Mouse (Mus musculus) liver, embryonic 11.5 days (tissue): Measurements from ENCODE around the gene Gzmm. TPM values are rescaled to one million over a fixed set of nuclear protein-coding genes. Genes with fewer than 3 reads are reported as not detected.

Source experiments
- ATAC-seq: fragments of 200-750 bp; cut with Nextera tagmentation; replicated peaks from 2 replicates; pipeline ENCODE4 v1.8.0; 2017; ENCODE audit warnings: moderate number of reproducible peaks, mild to moderate bottlenecking, moderate TSS enrichment, moderate library complexity; ENCODE audit not compliant: low FRiP score
- DNase-seq: peaks from one replicate; pipeline ENCODE4 v3.0.0-alpha.2; 2017; ENCODE audit warnings: low spot score
- H3K27ac ChIP-seq: fragments of 300-500 bp; sonication (generic); 2 replicates; pipeline ENCODE4 v1.5.1; 2014; ENCODE audit warnings: mild to moderate bottlenecking, low read depth, low read length, control low read depth
- H3K27me3 ChIP-seq: fragments of 300-500 bp; sonication (generic); replicated peaks from 2 replicates; pipeline ENCODE4 v1.6.1; 2014; ENCODE audit warnings: low read length, mixed read lengths; ENCODE audit not compliant: control insufficient read depth, insufficient read depth
- H3K36me3 ChIP-seq: fragments of 300-500 bp; sonication (generic); 2 replicates; pipeline ENCODE4 v1.6.1; 2014; ENCODE audit warnings: mild to moderate bottlenecking, low read length, moderate library complexity, mixed read lengths; ENCODE audit not compliant: control insufficient read depth, insufficient read depth
- H3K4me1 ChIP-seq: fragments of 300-500 bp; sonication (generic); replicated peaks from 2 replicates; pipeline ENCODE4 v1.6.1; 2014; ENCODE audit warnings: low read length, mixed read lengths; ENCODE audit not compliant: control insufficient read depth, insufficient read depth
- H3K4me2 ChIP-seq: fragments of 300-500 bp; sonication (generic); 2 replicates; pipeline ENCODE4 v1.6.1; 2014; ENCODE audit warnings: mild to moderate bottlenecking, control low read depth, moderate library complexity
- H3K4me3 ChIP-seq: fragments of 300-500 bp; sonication (generic); 2 replicates; pipeline ENCODE4 v1.5.1; 2014; ENCODE audit warnings: low read depth, low read length, control low read depth
- H3K9ac ChIP-seq: fragments of 300-500 bp; sonication (generic); 2 replicates; pipeline ENCODE4 v1.6.1; 2014; ENCODE audit warnings: low read depth, low read length, control low read depth
- H3K9me3 ChIP-seq: fragments of 300-500 bp; sonication (generic); 2 replicates; pipeline ENCODE4 v1.6.1; 2016; ENCODE audit warnings: low read length, inconsistent platforms, mixed read lengths; ENCODE audit not compliant: control insufficient read depth
- WGBS: fragments of 180-500 bp; shearing (Covaris S2); extraction: QIAGEN DNeasy Blood & Tissue Kit; methylation state at CpG from one replicate; pipeline ENCODE4 v1.1.7; 2014; 5-methylcytosine and 5-hydroxymethylcytosine counted together
- polyA plus RNA-seq: library from polyadenylated mRNA; unstranded; fragments of >200 nt; fragmentation: Nextera tagmentation; extraction: Ambion mirVana; gene quantifications from 2 replicates; pipeline ENCODE4 v1.2.1, GENCODE M21; 2014

Gene Gzmm
- polyA plus RNA-seq, 1 experiment from 2014 or later = 0.16 TPM

DNA sequence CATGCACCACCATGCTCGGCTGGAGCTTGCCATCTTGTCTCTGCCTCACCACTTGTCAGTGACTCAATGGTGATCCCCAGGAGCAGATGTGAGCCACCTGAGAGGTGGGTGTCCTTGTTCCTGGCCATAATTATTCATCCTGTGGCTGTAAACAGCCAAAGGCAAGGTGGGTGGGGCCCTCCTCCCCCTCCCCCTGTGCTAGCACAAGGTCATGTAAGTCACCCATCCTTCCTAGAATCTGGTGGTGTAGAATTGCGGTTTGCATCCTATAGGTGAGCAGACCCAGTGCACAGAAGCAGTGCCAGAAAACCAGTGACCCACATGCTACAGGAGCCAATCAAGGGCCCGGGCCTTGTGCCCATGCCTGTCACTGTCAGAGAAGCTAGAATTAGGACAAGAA, 15.8 kb upstream of the Gzmm start:
- no peak overlapping the region for H3K4me2 ChIP-seq
- no peak overlapping the region for H3K27ac ChIP-seq
- H3K36me3 ChIP-seq = peaks cover 2% of the 10 kb centered on the region; the same call in 1 of the 2 replicates
- H3K4me3 ChIP-seq = no peak overlapping the region
- peaks cover 10% of the 10 kb centered on the region for H3K4me1 ChIP-seq
- no peak overlapping the region for H3K9ac ChIP-seq
- H3K9me3 ChIP-seq = no peaks in the 10 kb centered on the region
- DNase-seq = no peak
- H3K27me3 ChIP-seq = no peaks in the 10 kb centered on the region
- WGBS = 89% methylated on average over 3 of the region's 3 CpGs
- no peak for ATAC-seq

- H3K27me3 ChIP-seq = no peaks in the 10 kb centered on the region
- peaks cover 7% of the 10 kb centered on the region for H3K4me1 ChIP-seq
- no peaks in the 10 kb centered on the region for H3K9me3 ChIP-seq
- ATAC-seq = no peak
- 56% methylated on average over 44 of the region's 44 CpGs for WGBS
- DNase-seq = no peak
- no peak overlapping the region for H3K27ac ChIP-seq
- H3K4me2 ChIP-seq = no peak overlapping the region
- H3K36me3 ChIP-seq = peaks cover 2% of the 10 kb centered on the region; the same call in 1 of the 2 replicates
- no peak overlapping the region for H3K4me3 ChIP-seq
- H3K9ac ChIP-seq = no peak overlapping the region
Measured at GRCm38 (mm10) chr10:79675346-79676035, 13.3 kb upstream of the Gzmm start.

GRCm38 (mm10) chr10:79680606-79681495, 8.0 kb upstream of the Gzmm start:
- 28% methylated on average over 11 of the region's 11 CpGs for WGBS
- Histone ChIP-seq H3K9me3 (no peaks in the 10 kb centered on the region), H3K27ac (peak overlapping the region; percentile 87; the same call in 1 of the 2 replicates), H3K4me1 (peaks cover 24% of the 10 kb centered on the region), H3K9ac (peak overlapping the region; percentile 87), H3K4me3 (peak overlapping the region; percentile 91), H3K27me3 (no peaks in the 10 kb centered on the region), H3K36me3 (peaks cover 18% of the 10 kb centered on the region), H3K4me2 (peak overlapping the region; percentile 78)
- peak; percentile 8 for ATAC-seq
- DNase-seq = no peak

DNA sequence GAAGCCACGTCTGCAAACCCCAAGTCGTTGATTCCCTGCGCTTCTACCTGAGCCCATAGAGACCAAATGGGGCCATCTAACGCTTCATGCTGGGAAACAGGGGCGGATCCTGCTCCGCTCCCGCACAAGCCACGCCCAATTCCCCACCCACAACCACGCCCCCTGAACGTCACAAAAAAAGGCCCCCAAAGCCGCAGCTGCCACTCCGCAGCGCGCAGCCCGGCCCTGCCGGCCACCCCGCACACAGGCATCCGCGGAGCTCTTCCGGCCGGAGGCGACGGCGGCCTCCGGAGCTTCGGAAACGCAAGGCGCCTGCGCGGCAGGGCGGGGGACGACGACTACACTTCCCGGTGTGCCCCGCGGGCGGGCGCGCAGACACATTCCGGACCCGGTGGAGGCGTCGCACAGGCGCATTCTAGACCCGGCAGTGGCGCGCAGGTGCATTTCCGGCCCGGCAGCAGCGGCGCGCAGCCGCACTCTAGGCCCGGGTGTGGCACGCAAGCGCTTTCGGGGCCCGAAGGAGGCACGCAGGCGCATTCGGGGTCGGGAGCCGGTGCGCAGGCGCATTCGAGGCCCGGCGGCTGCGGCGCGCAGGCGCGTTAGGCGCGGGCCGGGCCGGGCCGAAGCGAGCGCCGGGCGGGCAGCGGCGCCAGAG, 7.1 kb upstream of the Gzmm start, which contains the start of gene Cdc34:
Gene Cdc34 (plus strand): TSS at position 605 of the 655 bp plus-strand sequence.
- peak within 1 kb of the TSS; percentile 87 for H3K27ac ChIP-seq
- H3K4me2 ChIP-seq = peak within 1 kb of the TSS; percentile 97
- H3K9me3 ChIP-seq = no peaks in the 10 kb centered on the region
- ATAC-seq (peak; percentile 92), DNase-seq (peak; percentile 98)
- peak within 1 kb of the TSS; percentile 91 for H3K4me3 ChIP-seq
- peaks cover 24% of the 10 kb centered on the region for H3K36me3 ChIP-seq
- no peaks in the 10 kb centered on the region for H3K27me3 ChIP-seq
- peaks cover 24% of the 10 kb centered on the region for H3K4me1 ChIP-seq
- peak within 1 kb of the TSS; percentile 87 for H3K9ac ChIP-seq
- under 1% methylated on average over 79 of the region's 84 CpGs for WGBS

DNA sequence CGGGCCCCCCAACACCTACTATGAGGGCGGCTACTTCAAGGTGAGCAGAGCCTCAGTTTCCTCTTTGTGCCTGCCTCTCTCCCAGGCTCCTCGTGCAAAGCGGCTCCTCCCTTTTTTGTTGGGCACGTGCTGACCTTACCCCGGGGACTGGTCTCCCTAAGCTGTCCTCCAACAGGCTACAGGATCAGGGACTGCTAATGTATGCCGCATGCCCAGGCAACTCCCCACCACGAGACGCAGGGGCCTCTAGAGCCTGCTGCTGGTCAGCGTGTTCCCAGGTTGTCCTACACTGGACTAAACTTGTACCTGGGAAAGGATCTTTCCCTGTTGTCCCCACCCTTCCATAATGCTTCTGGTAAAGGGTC, 6.3 kb upstream of the Gzmm start:
- Histone ChIP-seq H3K36me3 (peaks cover 33% of the 10 kb centered on the region), H3K4me1 (peaks cover 24% of the 10 kb centered on the region), H3K9ac (peak overlapping the region; percentile 87), H3K9me3 (no peaks in the 10 kb centered on the region), H3K27ac (peak overlapping the region; percentile 87), H3K4me2 (peak overlapping the region; percentile 97), H3K4me3 (peak overlapping the region; percentile 91), H3K27me3 (no peaks in the 10 kb centered on the region)
- no peak for DNase-seq
- 0% methylated on average over 10 of the region's 10 CpGs for WGBS
- ATAC-seq = peak; percentile 3; the same call in 1 of the 2 replicates

- Histone ChIP-seq H3K4me1 (peaks cover 24% of the 10 kb centered on the region), H3K4me3 (peak overlapping the region; percentile 91), H3K9me3 (no peaks in the 10 kb centered on the region), H3K4me2 (peak overlapping the region; percentile 97), H3K36me3 (peaks cover 35% of the 10 kb centered on the region), H3K27ac (peak overlapping the region; percentile 87), H3K9ac (peak overlapping the region; percentile 87), H3K27me3 (no peaks in the 10 kb centered on the region)
- ATAC-seq (no peak), DNase-seq (peak; percentile 60)
- 2% methylated on average over 10 of the region's 10 CpGs for WGBS
Measured at GRCm38 (mm10) chr10:79682916-79683582, 5.8 kb upstream of the Gzmm start.

DNA sequence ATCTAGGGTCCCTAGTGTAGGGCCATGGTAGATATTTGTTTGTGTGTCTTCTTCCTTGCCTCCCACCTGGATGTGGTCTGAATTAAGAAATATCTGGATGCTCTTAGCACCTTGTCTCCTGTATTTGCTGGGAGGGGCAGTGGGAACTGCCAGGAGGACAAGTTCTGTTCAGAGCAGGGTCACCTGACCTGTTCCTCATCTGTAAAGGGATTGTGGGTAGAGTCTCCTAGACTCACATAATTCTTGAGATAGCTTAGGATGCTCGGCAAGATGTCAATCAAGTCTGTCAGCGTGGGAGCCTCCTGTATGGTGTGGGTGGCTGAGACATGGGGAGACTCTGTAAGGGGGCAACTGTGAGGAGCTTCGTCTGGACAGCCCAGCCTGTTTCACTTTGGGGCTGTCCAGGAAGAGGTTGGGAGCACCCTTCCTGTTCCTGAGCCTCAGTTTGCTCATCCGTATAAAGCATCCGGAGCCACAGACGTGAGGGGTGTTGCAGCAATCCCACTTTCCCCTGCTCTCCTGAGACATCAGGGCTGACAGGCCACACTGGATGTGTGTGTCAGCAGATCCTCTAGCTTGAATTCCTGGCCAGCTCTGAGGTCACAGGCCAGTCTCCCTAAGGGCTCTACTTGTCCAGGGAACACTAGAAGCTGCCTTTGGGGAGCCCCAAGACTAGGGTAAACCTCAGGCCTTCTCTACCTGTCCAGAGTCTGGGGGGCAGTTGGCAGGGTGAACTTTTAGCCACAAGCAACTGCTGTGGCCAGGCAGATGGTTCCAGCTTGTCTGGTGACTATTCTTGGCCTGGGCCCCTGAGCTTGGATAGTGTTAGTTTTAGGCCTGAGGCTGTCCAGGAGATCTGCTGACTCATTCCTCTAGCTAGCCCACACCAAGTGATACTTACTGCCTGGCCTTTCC, 4.8 kb upstream of the Gzmm start:
- ATAC-seq = no peak

More for the DNA sequence above, 4.8 kb upstream of the Gzmm start:
- H3K4me1 ChIP-seq = peaks cover 24% of the 10 kb centered on the region
- no peak for DNase-seq
- peak overlapping the region; percentile 65; the same call in 1 of the 2 replicates for H3K27ac ChIP-seq
- no peaks in the 10 kb centered on the region for H3K27me3 ChIP-seq
- peak overlapping the region; percentile 91 for H3K4me3 ChIP-seq
- no peaks in the 10 kb centered on the region for H3K9me3 ChIP-seq
- peak overlapping the region; percentile 97 for H3K4me2 ChIP-seq
- 67% methylated on average over 6 of the region's 6 CpGs for WGBS
- H3K36me3 ChIP-seq = peaks cover 43% of the 10 kb centered on the region
- peak overlapping the region; percentile 87 for H3K9ac ChIP-seq
